Comparison of ENCODE assay signal across 29 mouse cellular contexts in genomic region chr12:26810565-26811177, GRCm38 (mm10).
DNase-seq lines count a peak whose midpoint lies in the region; ATAC-seq lines count a peak whose summit lies in the region.
"Had no signal": no experiment of that assay in that cellular context is flagged by ENCODE, and none has a peak within 500 bp of the region (broad histone marks: within the 10 kb centered on the region; RNA-seq: fewer than 3 reads in every experiment).

No protein-coding gene starts in this region.

- no peak for ATAC-seq in embryonic facial prominence, embryonic 13.5 days (ENCODE audit: insufficient number of reproducible peaks, insufficient read depth, low FRiP score, low TSS enrichment, low read depth)
- peak; percentile 82 for ATAC-seq in limb, embryonic 12.5 days (ENCODE audit: insufficient number of reproducible peaks, insufficient read depth, low FRiP score, low TSS enrichment, low read depth)
- ATAC-seq in limb, embryonic 15.5 days (ENCODE audit: insufficient number of reproducible peaks, low FRiP score, low TSS enrichment, low read depth) = peak; percentile 44; the same call in 1 of the 2 replicates
- no peak for ATAC-seq in forebrain, embryonic 14.5 days
- ATAC-seq: activated CD4-positive, CD25-positive, alpha-beta regulatory T cell, adult 4 months; forebrain, embryonic 16.5 days had no signal

- H3K36me3 ChIP-seq in embryonic facial prominence, embryonic 13.5 days = no peaks in the 10 kb centered on the region
- no peaks in the 10 kb centered on the region for H3K36me3 ChIP-seq in limb, embryonic 12.5 days
- H3K36me3 ChIP-seq in limb, embryonic 15.5 days = no peaks in the 10 kb centered on the region
- no peaks in the 10 kb centered on the region for H3K36me3 ChIP-seq in forebrain, embryonic 14.5 days (ENCODE audit: control insufficient read depth, insufficient read depth, low read length)
- H3K36me3 ChIP-seq: embryonic facial prominence, embryonic 15.5 days; forebrain, embryonic 12.5 days; heart, embryonic 12.5 days; heart, embryonic 15.5 days; hindbrain, embryonic 10.5 days; intestine, embryonic 15.5 days had no signal

- no peak overlapping the region for H3K4me3 ChIP-seq in embryonic facial prominence, embryonic 13.5 days
- no peak overlapping the region for H3K4me3 ChIP-seq in limb, embryonic 12.5 days (replicated peaks)
- no peak overlapping the region for H3K4me3 ChIP-seq in limb, embryonic 15.5 days
- no peak overlapping the region for H3K4me3 ChIP-seq in forebrain, embryonic 14.5 days (ENCODE audit: low read depth, low read length)
- H3K4me3 ChIP-seq: embryonic facial prominence, embryonic 15.5 days; erythroblast, embryonic 14.5 days; forebrain, embryonic 12.5 days; gastrocnemius, adult 2 months; heart, embryonic 12.5 days; heart, embryonic 15.5 days; hindbrain, embryonic 10.5 days; intestine, embryonic 15.5 days had no signal

- no peak overlapping the region for H3K9ac ChIP-seq in embryonic facial prominence, embryonic 13.5 days
- no peak overlapping the region for H3K9ac ChIP-seq in limb, embryonic 12.5 days (replicated peaks)
- H3K9ac ChIP-seq in limb, embryonic 15.5 days = no peak overlapping the region
- no peak overlapping the region for H3K9ac ChIP-seq in forebrain, embryonic 14.5 days (ENCODE audit: low read length)
- H3K9ac ChIP-seq: embryonic facial prominence, embryonic 15.5 days; forebrain, embryonic 12.5 days; heart, embryonic 12.5 days; heart, embryonic 15.5 days; hindbrain, embryonic 14.5 days; intestine, embryonic 15.5 days had no signal

- peaks cover 31% of the 10 kb centered on the region for H3K4me1 ChIP-seq in embryonic facial prominence, embryonic 13.5 days
- H3K4me1 ChIP-seq in limb, embryonic 12.5 days (replicated peaks) = peaks cover 56% of the 10 kb centered on the region
- H3K4me1 ChIP-seq in limb, embryonic 15.5 days = peaks cover 20% of the 10 kb centered on the region
- no peaks in the 10 kb centered on the region for H3K4me1 ChIP-seq in forebrain, embryonic 14.5 days (ENCODE audit: control insufficient read depth, insufficient read depth, low read length)

- peak; percentile 42 for DNase-seq in forelimb bud, embryonic 11.5 days (ENCODE audit: low read depth, low spot score)
- no peak for DNase-seq in left cerebral cortex, adult 8-10 months (ENCODE audit: low spot score in 2 of 2)
- no peak for DNase-seq in kidney, adult 18-20 months
- no peak for DNase-seq in forebrain, embryonic 14.5 days (ENCODE audit: low spot score)
- DNase-seq: adrenal gland, adult 8-10 months; adrenal gland, postnatal 25 days; cerebellum, adult 11-12 months; cerebellum, adult 8-10 months; cerebellum, postnatal 10 days; cerebellum, postnatal 36 days; embryo, embryonic 11 days; gastrocnemius, adult 2 months; gastrocnemius, postnatal 14 days; heart, adult 11 months; heart, postnatal 10 days; heart, postnatal 36 days had no signal

- peak overlapping the region; percentile 17; the same call in 1 of the 2 replicates for H3K27ac ChIP-seq in embryonic facial prominence, embryonic 13.5 days
- peak overlapping the region; percentile 82 for H3K27ac ChIP-seq in limb, embryonic 12.5 days
- no peak overlapping the region for H3K27ac ChIP-seq in limb, embryonic 15.5 days
- H3K27ac ChIP-seq in forebrain, embryonic 14.5 days (ENCODE audit: low read depth, low read length) = no peak overlapping the region
- H3K27ac ChIP-seq: embryonic facial prominence, embryonic 15.5 days; gastrocnemius, adult 2 months; heart, embryonic 15.5 days; hindbrain, embryonic 14.5 days; intestine, embryonic 15.5 days had no signal

- H3K9me3 ChIP-seq in embryonic facial prominence, embryonic 13.5 days = no peaks in the 10 kb centered on the region
- no peaks in the 10 kb centered on the region for H3K9me3 ChIP-seq in limb, embryonic 12.5 days
- no peaks in the 10 kb centered on the region for H3K9me3 ChIP-seq in limb, embryonic 15.5 days
- no peaks in the 10 kb centered on the region for H3K9me3 ChIP-seq in forebrain, embryonic 14.5 days (replicated peaks; ENCODE audit: control insufficient read depth, low read length)
- H3K9me3 ChIP-seq: embryonic facial prominence, embryonic 15.5 days; forebrain, embryonic 12.5 days; heart, embryonic 12.5 days; heart, embryonic 15.5 days; hindbrain, embryonic 10.5 days; intestine, embryonic 15.5 days had no signal

- no peak overlapping the region for H3K4me2 ChIP-seq in embryonic facial prominence, embryonic 13.5 days
- H3K4me2 ChIP-seq in limb, embryonic 12.5 days = no peak overlapping the region
- no peak overlapping the region for H3K4me2 ChIP-seq in limb, embryonic 15.5 days
- no peak overlapping the region for H3K4me2 ChIP-seq in forebrain, embryonic 14.5 days (ENCODE audit: low read length)
- H3K4me2 ChIP-seq: embryonic facial prominence, embryonic 15.5 days; forebrain, embryonic 12.5 days; heart, embryonic 12.5 days; heart, embryonic 15.5 days; hindbrain, embryonic 14.5 days had no signal

- 46% methylated on average over 5 of the region's 5 CpGs for WGBS in embryonic facial prominence, embryonic 13.5 days
- WGBS in limb, embryonic 12.5 days = 9% methylated on average over 5 of the region's 5 CpGs
- 29% methylated on average over 5 of the region's 5 CpGs for WGBS in limb, embryonic 15.5 days
- WGBS in forebrain, embryonic 14.5 days = 87% methylated on average over 5 of the region's 5 CpGs

- H3K27me3 ChIP-seq in embryonic facial prominence, embryonic 13.5 days = no peaks in the 10 kb centered on the region
- H3K27me3 ChIP-seq in limb, embryonic 12.5 days = no peaks in the 10 kb centered on the region
- no peaks in the 10 kb centered on the region for H3K27me3 ChIP-seq in limb, embryonic 15.5 days
- H3K27me3 ChIP-seq in forebrain, embryonic 14.5 days (replicated peaks; ENCODE audit: control insufficient read depth, insufficient read depth, low read length) = no peaks in the 10 kb centered on the region
- H3K27me3 ChIP-seq: embryonic facial prominence, embryonic 15.5 days; forebrain, embryonic 12.5 days; heart, embryonic 12.5 days; heart, embryonic 15.5 days; intestine, embryonic 15.5 days had no signal

Comparison
In these comparisons a context has a peak if more than half of its experiments do, and no peak if none do; other contexts are left out.
1. H3K27ac ChIP-seq: peak in embryonic facial prominence, embryonic 13.5 days (single experiment) and limb, embryonic 12.5 days (single experiment); none in limb, embryonic 15.5 days (single experiment) and forebrain, embryonic 14.5 days (single experiment).
2. ATAC-seq: peak in limb, embryonic 12.5 days (single experiment) and limb, embryonic 15.5 days (single experiment); none in embryonic facial prominence, embryonic 13.5 days (single experiment) and forebrain, embryonic 14.5 days (single experiment).